Mouse (Mus musculus) heart, postnatal 0 days (tissue): ENCODE measurements around the gene Atxn2l.

ENCODE experiments used
- CTCF ChIP-seq: IDR thresholded peaks from 2 replicates; pipeline ENCODE4 v1.5.1; 2016; ENCODE audit warnings: antibody characterized with exemption, control low read depth, low read depth
- EP300 ChIP-seq: IDR thresholded peaks from 2 replicates; pipeline ENCODE4 v1.6.1; 2016; ENCODE audit warnings: antibody characterized with exemption, low read depth

GRCm38 (mm10) chr7:126467834-126468627 is 35.2 kb downstream of the Atxn2l start:
- no peak for TF ChIP-seq CTCF
- TF ChIP-seq EP300 = no peak
